Comparison of ENCODE assay signal across 21 mouse cellular contexts in genomic region chr9:62185516-62186280, GRCm38 (mm10).
DNase-seq lines count a peak whose midpoint lies in the region; ATAC-seq and TF ChIP-seq lines count a peak whose summit lies in the region.
"Had no signal": no experiment of that assay in that cellular context is flagged by ENCODE, and none has a peak within 500 bp of the region (broad histone marks: within the 10 kb centered on the region; RNA-seq: fewer than 3 reads in every experiment).

No protein-coding gene starts in this region.

- no peak overlapping the region for H3K9ac ChIP-seq in lung, postnatal 0 days (replicated peaks; ENCODE audit: low read depth)
- H3K9ac ChIP-seq: forebrain, embryonic 12.5 days; heart, embryonic 12.5 days; hindbrain, embryonic 14.5 days; intestine, embryonic 15.5 days; limb, embryonic 13.5 days; liver, embryonic 13.5 days; lung, embryonic 14.5 days; neural tube, embryonic 12.5 days; stomach, embryonic 15.5 days had no signal

- ATAC-seq in lung, postnatal 0 days: no peak
- ATAC-seq: intestine, embryonic 15.5 days had no signal

- no peak for TF ChIP-seq EP300 in lung, postnatal 0 days (IDR thresholded peaks at IDR 0.05)

- no peaks in the 10 kb centered on the region for H3K36me3 ChIP-seq in lung, postnatal 0 days (ENCODE audit: insufficient read depth, low read length)
- H3K36me3 ChIP-seq: forebrain, embryonic 12.5 days; heart, embryonic 12.5 days; intestine, embryonic 15.5 days; limb, embryonic 13.5 days; liver, embryonic 13.5 days; neural tube, embryonic 12.5 days; stomach, embryonic 15.5 days had no signal

- no peaks in the 10 kb centered on the region for H3K9me3 ChIP-seq in lung, postnatal 0 days (ENCODE audit: low read length)
- H3K9me3 ChIP-seq: forebrain, embryonic 12.5 days; heart, embryonic 12.5 days; limb, embryonic 13.5 days; liver, embryonic 13.5 days; neural tube, embryonic 12.5 days; stomach, embryonic 15.5 days had no signal

- H3K4me1 ChIP-seq in lung, postnatal 0 days (ENCODE audit: insufficient read depth, low read depth, low read length): no peaks in the 10 kb centered on the region
- H3K4me1 ChIP-seq: liver, embryonic 13.5 days; stomach, embryonic 15.5 days had no signal

- WGBS in lung, postnatal 0 days: 44% methylated on average over 7 of the region's 7 CpGs

- peak; percentile 8 for DNase-seq in ovary, adult 18-20 months (ENCODE audit: low spot score)
- DNase-seq in ovary, postnatal 14 days (ENCODE audit: low spot score): no peak
- peak; percentile 53 to 56 for DNase-seq in adrenal gland, postnatal 36 days
- DNase-seq in cerebellum, adult 9-10 months: peak; percentile 48
- DNase-seq in urinary bladder, postnatal 25 days (ENCODE audit: low spot score): no peak
- no peak for DNase-seq in thymus, postnatal 10 days (ENCODE audit: low spot score in 2 of 2)
- DNase-seq in lung, postnatal 0 days (ENCODE audit: low spot score): no peak
- DNase-seq: heart, postnatal 14 days; kidney, postnatal 36 days; liver, embryonic 13.5 days; lung, embryonic 14.5 days; lung, postnatal 4 days; right cerebral cortex, postnatal 25 days; thymus, adult 18-20 months had no signal

- H3K27ac ChIP-seq in lung, postnatal 0 days (ENCODE audit: low read length): no peak overlapping the region
- H3K27ac ChIP-seq: forebrain, embryonic 12.5 days; hindbrain, embryonic 14.5 days; intestine, embryonic 15.5 days; limb, embryonic 13.5 days; liver, embryonic 13.5 days; neural tube, embryonic 12.5 days; stomach, embryonic 15.5 days had no signal

- H3K4me2 ChIP-seq in lung, postnatal 0 days (replicated peaks; ENCODE audit: low read depth, low read length): no peak overlapping the region
- H3K4me2 ChIP-seq: forebrain, embryonic 12.5 days; heart, embryonic 12.5 days; hindbrain, embryonic 14.5 days; intestine, embryonic 15.5 days; limb, embryonic 13.5 days; liver, embryonic 13.5 days; lung, embryonic 14.5 days; neural tube, embryonic 12.5 days; stomach, embryonic 15.5 days had no signal

- no peaks in the 10 kb centered on the region for H3K27me3 ChIP-seq in lung, postnatal 0 days (replicated peaks; ENCODE audit: insufficient read depth, low read length)
- H3K27me3 ChIP-seq: intestine, embryonic 15.5 days; neural tube, embryonic 12.5 days; stomach, embryonic 15.5 days had no signal

- no peak overlapping the region for H3K4me3 ChIP-seq in lung, postnatal 0 days (ENCODE audit: low read depth, low read length)
- H3K4me3 ChIP-seq: forebrain, embryonic 12.5 days; heart, embryonic 12.5 days; intestine, embryonic 15.5 days; limb, embryonic 13.5 days; liver, embryonic 13.5 days; neural tube, embryonic 12.5 days; stomach, embryonic 15.5 days had no signal

- no peak for TF ChIP-seq CTCF in lung, postnatal 0 days (IDR thresholded peaks at IDR 0.05)

Comparison
In these comparisons a context has a peak if more than half of its experiments do, and no peak if none do; other contexts are left out.
1. DNase-seq: peak in ovary, adult 18-20 months (single experiment), adrenal gland, postnatal 36 days (2 of 2) and cerebellum, adult 9-10 months (single experiment); none in ovary, postnatal 14 days (single experiment), urinary bladder, postnatal 25 days (single experiment), thymus, postnatal 10 days (0 of 2) and lung, postnatal 0 days (single experiment).